Mouse (Mus musculus): ENCODE data around the gene Zkscan8. TPM values are rescaled to one million over a fixed set of nuclear protein-coding genes. Genes with fewer than 3 reads are reported as not detected.

Zkscan8 gene
- total RNA-seq, 2 experiments from 2014 or later: 9.9 to 10.7 TPM

Other genes starting within 250 kb of the Zkscan8 start
- gene Gpx5, start 238.4 kb downstream of the Zkscan8 start, total RNA-seq (2021): not detected
- not detected for gene Gpx6, start 219.0 kb downstream of the Zkscan8 start, total RNA-seq (2021)
- gene Olfr1367, start 184.2 kb downstream of the Zkscan8 start, total RNA-seq (2021): not detected
- gene Zscan12, start 168.3 kb downstream of the Zkscan8 start, total RNA-seq (2021): 1 to 10 TPM; 5.5 to 5.9 TPM
- gene Zkscan3, start 128.4 kb downstream of the Zkscan8 start, total RNA-seq (2021): 10 to 100 TPM; 28.5 to 31.4 TPM
- under 1 TPM; 0.35 to 0.54 TPM for gene Pgbd1, start 90.1 kb downstream of the Zkscan8 start, total RNA-seq (2021)
- gene Zscan26, start 77.4 kb downstream of the Zkscan8 start, total RNA-seq (2021): 10 to 100 TPM; 22.2 to 25.9 TPM
- gene Nkapl, start 62.6 kb downstream of the Zkscan8 start, total RNA-seq (2021): under 1 TPM; 0.44 to 0.52 TPM
- 1 to 10 TPM in 1 of 2 experiments, under 1 TPM in 1; 0.79 to 1.3 TPM for gene Zkscan4, start 52.2 kb downstream of the Zkscan8 start, total RNA-seq (2021)
- gene Gm10065, start 51.7 kb downstream of the Zkscan8 start, total RNA-seq (2021): not detected
- gene AK157302, start 35.9 kb downstream of the Zkscan8 start, total RNA-seq (2021): 10 to 100 TPM; 25.7 to 26.8 TPM
- gene Gm11273, start 29.7 kb downstream of the Zkscan8 start, total RNA-seq (2021): 100 to 1,000 TPM; 222 to 251 TPM
- gene Olfr1366, start 11.7 kb upstream of the Zkscan8 start, total RNA-seq (2021): not detected
- not detected for gene Olfr1535, start 28.8 kb upstream of the Zkscan8 start, total RNA-seq (2021)
- gene Olfr1364, start 50.6 kb upstream of the Zkscan8 start, total RNA-seq (2021): not detected
- gene Olfr1362, start 82.9 kb upstream of the Zkscan8 start, total RNA-seq (2021): not detected
- gene Olfr11, start 111.4 kb upstream of the Zkscan8 start, total RNA-seq (2021): not detected
- gene Olfr1361, start 132.3 kb upstream of the Zkscan8 start, total RNA-seq (2021): not detected
- gene Olfr1360, start 146.3 kb upstream of the Zkscan8 start, total RNA-seq (2021): not detected
- gene Olfr1359, start 167.0 kb upstream of the Zkscan8 start, total RNA-seq (2021): not detected
- gene Hist1h2bl, start 185.0 kb upstream of the Zkscan8 start, total RNA-seq (2021): 10 to 100 TPM in 1 of 2 experiments, 1 to 10 TPM in 1; 7.7 to 11.5 TPM
- 10 to 100 TPM in 1 of 2 experiments, 1 to 10 TPM in 1; 4.0 to 15.4 TPM for gene Hist1h2ai, start 185.3 kb upstream of the Zkscan8 start, total RNA-seq (2021)
- gene Hist1h3h, start 186.5 kb upstream of the Zkscan8 start, total RNA-seq (2021): 10 to 100 TPM; 11.0 to 14.3 TPM
- 1 to 10 TPM; 2.0 to 3.6 TPM for gene Hist1h2bm, start 190.9 kb upstream of the Zkscan8 start, total RNA-seq (2021)
- gene Hist1h4j, start 203.9 kb upstream of the Zkscan8 start, total RNA-seq (2021): 1 to 10 TPM; 1.9 to 3.4 TPM
- gene Hist1h4k, start 219.4 kb upstream of the Zkscan8 start, total RNA-seq (2021): 10 to 100 TPM; 39.5 to 45.0 TPM
- 1 to 10 TPM; 2.5 to 4.6 TPM for gene Hist1h2ak, start 222.7 kb upstream of the Zkscan8 start, total RNA-seq (2021)
- 1 to 10 TPM; 4.3 to 4.8 TPM for gene Hist1h2bn, start 223.0 kb upstream of the Zkscan8 start, total RNA-seq (2021)
- 1 to 10 TPM; 3.5 to 4.0 TPM for gene Hist1h1b, start 249.5 kb upstream of the Zkscan8 start, total RNA-seq (2021)